Mouse (Mus musculus) CD4-positive, CD25-positive, alpha-beta regulatory T cell, adult 4 months (primary cell): ENCODE data around the gene Hnrnpd. TPM values are rescaled to one million over a fixed set of nuclear protein-coding genes. Genes with fewer than 3 reads are reported as not detected.
A peak's percentile ranks its signal among the peaks of the same experiment; 100 is the strongest.

Experiments used
- ATAC-seq: one replicate; pipeline ENCODE4 v1.8.0; 2017
- polyA plus RNA-seq, 2 experiments: library from polyadenylated mRNA; unstranded; fragments of 100-300 nt; shearing (Covaris generic); gene quantifications; one replicate each; pipeline ENCODE4 v1.2.1; 2017

The Hnrnpd gene
- polyA plus RNA-seq, 2 experiments from 2014 or later = 28.6 to 54.5 TPM

DNA sequence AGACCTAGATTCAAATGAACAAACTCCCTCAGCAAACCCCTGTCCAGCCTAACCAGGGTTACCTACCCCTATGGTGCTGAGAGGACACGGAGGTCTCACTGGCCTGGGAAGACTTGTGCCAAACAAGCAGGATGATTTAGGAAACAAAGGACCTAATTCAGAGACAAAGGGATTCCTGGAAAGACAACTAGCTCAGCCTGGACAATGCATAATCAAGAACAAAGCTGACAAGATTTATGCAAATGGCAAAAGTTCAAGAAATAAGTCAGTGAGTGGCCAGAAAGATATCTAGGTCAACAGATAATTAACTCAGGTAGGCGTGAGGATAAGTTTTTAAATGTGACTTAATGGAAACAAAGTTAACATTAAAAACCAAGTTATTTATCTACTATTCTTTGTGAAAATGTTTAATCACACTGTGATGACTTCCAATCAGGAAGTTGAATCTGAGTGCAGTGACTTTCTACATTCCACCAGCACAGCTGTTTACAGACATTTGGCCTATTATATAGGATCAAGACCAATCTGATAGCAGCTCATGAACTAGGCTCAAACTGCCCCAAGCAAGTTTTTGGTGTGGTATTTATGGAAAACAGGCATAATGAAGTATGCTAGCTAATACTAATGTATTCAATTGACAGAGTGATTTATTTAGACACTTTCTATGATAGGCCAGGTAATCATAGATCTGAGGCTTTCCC is 19.4 kb downstream of the Hnrnpd start:
- no peak for ATAC-seq

GRCm38 (mm10) chr5:99958666-99959065 is 20.1 kb downstream of the Hnrnpd start:
- ATAC-seq = no peak

DNA sequence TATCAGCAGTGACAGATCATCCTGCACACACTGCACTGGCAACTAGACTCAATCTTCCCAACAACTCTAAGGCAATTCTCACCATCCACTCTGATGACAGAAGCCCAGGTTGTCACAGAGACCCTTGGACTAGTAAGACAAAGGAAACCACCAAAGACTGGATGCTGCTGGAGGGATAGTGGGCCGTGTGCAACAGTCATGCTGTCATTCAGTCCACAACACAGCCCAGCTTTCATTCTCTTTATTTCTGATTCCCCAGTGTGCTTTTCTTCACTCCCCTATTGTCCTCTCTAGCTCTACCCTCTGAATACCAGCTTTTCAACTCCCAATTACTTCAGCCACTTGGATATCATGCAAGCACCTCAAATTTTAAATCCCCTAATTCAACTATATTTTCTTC is 24.9 kb downstream of the Hnrnpd start:
- ATAC-seq = no peak

DNA sequence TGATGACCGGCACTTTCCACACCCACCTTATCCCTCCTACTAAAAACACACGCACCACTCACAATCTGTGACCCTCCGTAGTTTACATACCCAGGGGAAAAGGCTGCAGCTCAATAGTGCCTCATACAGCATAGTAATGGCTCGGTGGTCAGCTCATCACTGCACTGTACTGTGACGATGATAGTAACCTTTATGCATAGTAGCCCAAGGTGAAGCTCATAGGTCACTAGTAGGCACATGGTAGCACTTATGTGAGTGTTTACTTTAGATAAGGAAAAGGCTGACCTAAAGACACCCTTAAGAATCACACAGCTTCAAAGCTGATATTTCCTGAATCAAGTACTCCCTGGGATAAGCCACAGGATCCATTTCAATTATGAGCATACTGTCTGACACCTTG is 26.2 kb downstream of the Hnrnpd start:
- no peak for ATAC-seq

DNA sequence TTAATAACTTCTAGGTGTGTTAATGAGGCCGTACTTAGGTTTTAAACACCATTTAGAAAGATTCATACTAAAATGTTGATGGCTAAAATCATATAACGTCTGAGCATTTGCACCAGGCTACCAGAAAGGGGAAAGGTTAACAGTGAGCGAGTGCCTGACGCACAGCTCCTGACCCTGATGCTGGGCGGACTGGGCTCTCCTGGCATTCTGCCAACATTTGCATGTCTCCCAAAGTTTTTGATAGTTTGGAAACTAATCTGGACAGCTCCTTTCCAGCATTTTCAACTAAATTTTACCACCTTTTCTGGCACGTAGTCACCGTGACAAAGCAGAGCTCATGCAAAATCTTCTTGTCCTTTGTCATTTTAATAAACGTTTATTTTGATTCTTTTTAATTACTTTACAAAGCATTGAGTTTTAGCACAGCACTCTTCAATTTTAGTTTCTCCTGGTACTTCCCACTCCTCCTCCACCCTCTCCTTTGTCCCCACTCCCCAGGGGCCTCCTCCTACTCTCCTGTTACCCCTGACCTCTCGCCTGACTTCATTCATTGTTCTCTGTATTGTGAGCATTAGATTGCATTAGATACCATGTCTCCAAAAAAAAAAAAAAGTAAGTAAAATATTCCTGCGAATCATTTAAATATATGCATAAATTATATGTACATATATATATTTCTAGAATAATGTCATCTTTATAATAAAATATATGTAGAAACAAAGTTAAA is 36.8 kb downstream of the Hnrnpd start:
- no peak for ATAC-seq

DNA sequence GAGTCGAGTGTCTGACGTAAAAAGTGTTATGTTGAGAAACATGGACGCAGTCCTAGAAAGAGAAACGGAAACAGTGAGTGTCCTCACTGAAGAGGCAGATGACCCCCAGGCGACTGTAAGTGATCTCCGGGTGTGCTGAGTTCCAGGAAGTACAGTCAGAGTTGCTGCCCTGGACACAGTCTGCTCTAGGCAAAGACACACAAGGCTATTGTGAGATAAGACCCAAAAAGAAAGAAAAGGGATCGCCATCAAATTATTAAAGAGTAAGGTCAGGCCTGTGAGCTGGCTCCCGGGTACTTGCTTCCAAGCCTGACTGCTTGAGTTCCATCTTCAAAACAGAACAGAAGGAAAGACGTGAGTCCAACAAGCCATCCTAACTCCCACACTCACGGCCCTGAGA is 37.5 kb downstream of the Hnrnpd start:
- ATAC-seq = no peak

GRCm38 (mm10) chr5:99939440-99939839 is 39.3 kb downstream of the Hnrnpd start:
- ATAC-seq = no peak

DNA sequence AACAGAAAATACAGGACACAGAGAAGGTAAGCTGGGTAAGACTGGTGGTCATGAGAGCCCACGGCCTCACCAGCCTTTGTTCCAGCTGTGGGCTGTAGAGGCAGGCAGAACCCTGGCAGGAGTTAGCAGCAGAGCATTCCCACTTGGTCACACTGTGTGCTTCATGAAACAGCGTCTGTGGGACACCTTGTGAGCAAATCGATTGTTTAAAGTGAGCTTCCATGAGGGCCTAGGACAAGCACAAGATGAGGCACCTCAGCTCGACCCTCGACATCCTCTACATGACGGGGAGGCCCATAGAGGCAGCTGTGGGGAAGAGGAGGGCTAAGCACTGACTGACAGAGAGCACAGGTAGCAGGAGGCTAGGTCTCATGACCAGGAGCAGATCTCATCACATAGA is 46.8 kb downstream of the Hnrnpd start:
- ATAC-seq = no peak

GRCm38 (mm10) chr5:99927951-99928350 is 50.8 kb downstream of the Hnrnpd start:
- no peak for ATAC-seq

GRCm38 (mm10) chr5:99922033-99922432 is 56.7 kb downstream of the Hnrnpd start:
- no peak for ATAC-seq

DNA sequence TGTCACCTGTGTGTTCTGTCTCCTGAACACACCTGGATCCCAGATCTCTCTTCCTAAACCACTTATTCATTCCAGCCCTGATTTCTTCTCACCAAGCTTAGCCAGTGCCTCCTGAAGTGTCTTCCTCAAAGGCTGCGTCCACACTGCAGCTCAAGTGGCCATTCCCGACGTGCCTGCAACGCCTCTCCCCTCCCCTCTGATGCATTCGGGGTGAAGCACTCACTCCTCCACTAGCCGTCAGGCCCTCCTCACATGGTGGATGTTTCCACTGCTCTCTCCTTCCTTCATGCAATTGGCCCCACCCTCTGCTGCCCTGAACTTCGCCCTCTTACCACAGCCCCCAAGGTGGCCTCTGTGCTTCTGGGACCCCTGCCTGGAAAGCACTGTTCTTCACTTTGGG is 63.2 kb downstream of the Hnrnpd start:
- no peak for ATAC-seq

- ATAC-seq = peak; percentile 96
Measured at GRCm38 (mm10) chr5:99906181-99906956, 72.4 kb downstream of the Hnrnpd start, which contains the start of gene Vamp9. Gene Vamp9 (plus strand): TSS chr5:99906254.

Other genes starting within 250 kb of the Hnrnpd start
- 1 to 10 TPM; 1.5 to 4.1 TPM for gene Rasgef1b, start 249.9 kb downstream of the Hnrnpd start, polyA plus RNA-seq
- under 1 TPM in 1 of 2 experiments, not detected in 1; 0.50 TPM for gene Vamp9, start 72.7 kb downstream of the Hnrnpd start, polyA plus RNA-seq
- gene 4930524J08Rik, start 123 bp upstream of the Hnrnpd start, polyA plus RNA-seq = not detected
- gene Hnrnpdl, start 60.7 kb upstream of the Hnrnpd start, polyA plus RNA-seq = 100 to 1,000 TPM; 120 to 126 TPM
- gene Enoph1, start 61.0 kb upstream of the Hnrnpd start, polyA plus RNA-seq = 10 to 100 TPM; 30.4 to 31.8 TPM
- gene Tmem150c, start 180.9 kb upstream of the Hnrnpd start, polyA plus RNA-seq = not detected